In genomic region chr4:139161076-139161475, GRCm38 (mm10) we compare ENCODE assay signal across 21 mouse cellular contexts. TPM values are rescaled to one million over a fixed set of nuclear protein-coding genes. Genes with fewer than 3 reads are reported as not detected.
A peak's percentile ranks its signal among the peaks of the same experiment; 100 is the strongest.
DNase-seq lines count a peak whose midpoint lies in the region; ATAC-seq and TF ChIP-seq lines count a peak whose summit lies in the region.
"Had no signal": no experiment of that assay in that cellular context is flagged by ENCODE, and none has a peak within 500 bp of the region (broad histone marks: within the 10 kb centered on the region; RNA-seq: fewer than 3 reads in every experiment).

No protein-coding gene starts in this region.

- DNase-seq in left cerebral cortex, adult 11 months (ENCODE audit: low spot score) = no peak
- no peak for DNase-seq in kidney, postnatal 10 days
- DNase-seq: adrenal gland, adult 2 months; adrenal gland, postnatal 14 days; adrenal gland, postnatal 36 days; cerebellum, adult 11 months; cerebellum, adult 18-20 months; cerebellum, adult 8-10 months; cerebellum, adult 9-11 months; cerebellum, postnatal 14 days; cerebellum, postnatal 36 days; forebrain, postnatal 0 days had no signal

- no peak for TF ChIP-seq CTCF in bone marrow macrophage, adult 2 months (IDR thresholded peaks at IDR 0.05; ENCODE audit: low read depth, low read length)

- 82% methylated on average over 2 of the region's 2 CpGs for WGBS in kidney, embryonic 14.5 days

- 0 out of 2 replicates have a peak, but pooled peaks have one; percentile 22 for ATAC-seq in common myeloid progenitor, adult 5-6 weeks (replicated peaks; ENCODE audit: low read depth, poor library complexity, severe bottlenecking)
- ATAC-seq in megakaryocyte, adult 5-6 weeks (ENCODE audit: poor library complexity, severe bottlenecking) = peak; percentile 80; the same call in 1 of the 2 replicates
- peak; percentile 72 for ATAC-seq in monocyte, adult 5-6 weeks (replicated peaks; ENCODE audit: insufficient number of reproducible peaks, low FRiP score, low TSS enrichment, poor library complexity, severe bottlenecking)
- no peak for ATAC-seq in kidney, embryonic 14.5 days (ENCODE audit: low FRiP score, low TSS enrichment)
- ATAC-seq: forebrain, embryonic 13.5 days; forebrain, embryonic 15.5 days; forebrain, postnatal 0 days had no signal

- no peak overlapping the region for H3K9ac ChIP-seq in kidney, embryonic 14.5 days (ENCODE audit: low read depth, low read length)
- H3K9ac ChIP-seq: embryonic facial prominence, embryonic 12.5 days; forebrain, embryonic 13.5 days; forebrain, embryonic 15.5 days; forebrain, postnatal 0 days had no signal

- H3K27me3 ChIP-seq in kidney, embryonic 14.5 days (ENCODE audit: control insufficient read depth, insufficient read depth, low read length) = no peaks in the 10 kb centered on the region
- H3K27me3 ChIP-seq: embryonic facial prominence, embryonic 12.5 days; forebrain, embryonic 13.5 days; forebrain, embryonic 15.5 days had no signal

- no peak overlapping the region for H3K4me3 ChIP-seq in bone marrow macrophage, adult 2 months (ENCODE audit: insufficient read depth, low read length)
- H3K4me3 ChIP-seq in kidney, embryonic 14.5 days (ENCODE audit: low read length) = no peak overlapping the region
- H3K4me3 ChIP-seq: embryonic facial prominence, embryonic 10.5 days; embryonic facial prominence, embryonic 12.5 days; forebrain, embryonic 13.5 days; forebrain, embryonic 15.5 days had no signal

- no peaks in the 10 kb centered on the region for H3K36me3 ChIP-seq in kidney, embryonic 14.5 days (ENCODE audit: control insufficient read depth, insufficient read depth, low read length)
- H3K36me3 ChIP-seq: embryonic facial prominence, embryonic 10.5 days; embryonic facial prominence, embryonic 12.5 days; forebrain, embryonic 15.5 days had no signal

- H3K27ac ChIP-seq in bone marrow macrophage, adult 2 months (ENCODE audit: insufficient read depth, low read depth, low read length) = peak overlapping the region; percentile 34
- H3K27ac ChIP-seq in kidney, embryonic 14.5 days (ENCODE audit: low read depth, low read length) = no peak overlapping the region
- H3K27ac ChIP-seq: embryonic facial prominence, embryonic 10.5 days; embryonic facial prominence, embryonic 12.5 days; forebrain, embryonic 13.5 days; forebrain, embryonic 15.5 days had no signal

- peaks cover 20% of the 10 kb centered on the region for H3K4me1 ChIP-seq in bone marrow macrophage, adult 2 months (ENCODE audit: control insufficient read depth, insufficient read depth, low read length)
- no peaks in the 10 kb centered on the region for H3K4me1 ChIP-seq in kidney, embryonic 14.5 days (ENCODE audit: control insufficient read depth, insufficient read depth, low read length)
- H3K4me1 ChIP-seq: embryonic facial prominence, embryonic 10.5 days; embryonic facial prominence, embryonic 12.5 days; forebrain, embryonic 13.5 days; forebrain, embryonic 15.5 days had no signal

- H3K9me3 ChIP-seq in kidney, embryonic 14.5 days (ENCODE audit: control insufficient read depth, low read length) = no peaks in the 10 kb centered on the region
- H3K9me3 ChIP-seq: embryonic facial prominence, embryonic 10.5 days; embryonic facial prominence, embryonic 12.5 days; forebrain, embryonic 13.5 days; forebrain, embryonic 15.5 days had no signal

- no peak for TF ChIP-seq POLR2A in bone marrow macrophage, adult 2 months (IDR thresholded peaks at IDR 0.05; ENCODE audit: borderline replicate concordance, low read depth, low read length)

- H3K4me2 ChIP-seq in kidney, embryonic 14.5 days (replicated peaks; ENCODE audit: low read depth, low read length) = no peak overlapping the region
- H3K4me2 ChIP-seq: embryonic facial prominence, embryonic 12.5 days; forebrain, embryonic 13.5 days; forebrain, embryonic 15.5 days had no signal

RNA-seq across cellular contexts. Expression of gene Minos1, which starts 30.2 kb away (rescaled TPM):
- polyA plus RNA-seq in bone marrow macrophage, adult 2 months (2012; ENCODE audit: insufficient read depth, insufficient read length, missing spikeins) = 151 and 166 TPM in 2 replicates
- total RNA-seq in common myeloid progenitor, adult 5-6 weeks (2017) = 118 and 161 TPM in 2 replicates
- total RNA-seq in megakaryocyte, adult 5-6 weeks (2015) = 318 and 395 TPM in 2 replicates
- 120 and 123 TPM in 2 replicates for total RNA-seq in megakaryocyte, adult 5-6 weeks (2017)
- 102 to 135 TPM (median 117 TPM) in 3 replicates for total RNA-seq in monocyte, adult 5-6 weeks (2017)
- polyA plus RNA-seq in kidney, embryonic 14.5 days (2014; fragmentation: Nextera tagmentation; extraction: Ambion mirVana) = 509 and 677 TPM in 2 replicates

RNA-seq across cellular contexts. Expression of gene Capzb, which starts 31.6 kb away (rescaled TPM):
- polyA plus RNA-seq in bone marrow macrophage, adult 2 months (2012; ENCODE audit: insufficient read depth, insufficient read length, missing spikeins) = 483 and 496 TPM in 2 replicates
- 126 and 137 TPM in 2 replicates for total RNA-seq in common myeloid progenitor, adult 5-6 weeks (2017)
- 683 and 689 TPM in 2 replicates for total RNA-seq in megakaryocyte, adult 5-6 weeks (2015)
- 251 and 275 TPM in 2 replicates for total RNA-seq in megakaryocyte, adult 5-6 weeks (2017)
- 302 to 348 TPM (median 323 TPM) in 3 replicates for total RNA-seq in monocyte, adult 5-6 weeks (2017)
- 256 and 319 TPM in 2 replicates for polyA plus RNA-seq in kidney, embryonic 14.5 days (2014; fragmentation: Nextera tagmentation; extraction: Ambion mirVana)
